Mouse (Mus musculus) lung, adult 18-20 months (tissue): ENCODE data around the gene Nckap5.

Experiments used
- DNase-seq, 2 experiments: peaks; one replicate each; pipeline ENCODE4 v3.0.0; 2022; ENCODE audit warnings: mixed read lengths in 2 of 2

Gene Nckap5

GRCm38 (mm10) chr1:126700063-126700977 lies 130.3 kb downstream of the Nckap5 start:
- DNase-seq = no peak

- DNase-seq = peak; percentile 32 to 57
Measured at GRCm38 (mm10) chr1:126693585-126693984, 137.0 kb downstream of the Nckap5 start.

- DNase-seq = no peak
Measured at GRCm38 (mm10) chr1:126688593-126688992, 142.0 kb downstream of the Nckap5 start.

- no peak for DNase-seq
Measured at GRCm38 (mm10) chr1:126686678-126687077, 143.9 kb downstream of the Nckap5 start.

GRCm38 (mm10) chr1:126683621-126684445 lies 146.8 kb downstream of the Nckap5 start:
- peak; percentile 51 to 63 for DNase-seq

- no peak for DNase-seq
Measured at GRCm38 (mm10) chr1:126681773-126682172, 148.8 kb downstream of the Nckap5 start.

- no peak for DNase-seq
Measured at GRCm38 (mm10) chr1:126679348-126679747, 151.3 kb downstream of the Nckap5 start.

- DNase-seq = no peak
Measured at GRCm38 (mm10) chr1:126677280-126677679, 153.3 kb downstream of the Nckap5 start.

GRCm38 (mm10) chr1:126676769-126677168 lies 153.8 kb downstream of the Nckap5 start:
- DNase-seq = no peak

GRCm38 (mm10) chr1:126675142-126675541 lies 155.5 kb downstream of the Nckap5 start:
- DNase-seq = peak; percentile 49 to 60

- DNase-seq = peak; percentile 33 to 70
Measured at GRCm38 (mm10) chr1:126673238-126673637, 157.4 kb downstream of the Nckap5 start.

GRCm38 (mm10) chr1:126670507-126670906 lies 160.1 kb downstream of the Nckap5 start:
- DNase-seq = no peak

- no peak for DNase-seq
Measured at GRCm38 (mm10) chr1:126660098-126660999, 170.2 kb downstream of the Nckap5 start.

- no peak for DNase-seq
Measured at GRCm38 (mm10) chr1:126658731-126659130, 171.9 kb downstream of the Nckap5 start.

GRCm38 (mm10) chr1:126656246-126656645 lies 174.4 kb downstream of the Nckap5 start:
- no peak for DNase-seq

- DNase-seq = no peak
Measured at GRCm38 (mm10) chr1:126652085-126652484, 178.5 kb downstream of the Nckap5 start.

GRCm38 (mm10) chr1:126650806-126651205 lies 179.8 kb downstream of the Nckap5 start:
- DNase-seq = no peak

GRCm38 (mm10) chr1:126642751-126643150 lies 187.8 kb downstream of the Nckap5 start:
- no peak for DNase-seq

- no peak for DNase-seq
Measured at GRCm38 (mm10) chr1:126639463-126639862, 191.1 kb downstream of the Nckap5 start.

GRCm38 (mm10) chr1:126637515-126637914 lies 193.1 kb downstream of the Nckap5 start:
- no peak for DNase-seq

GRCm38 (mm10) chr1:126626206-126626605 lies 204.4 kb downstream of the Nckap5 start:
- no peak for DNase-seq

- peak; percentile 57 to 76 for DNase-seq
Measured at GRCm38 (mm10) chr1:126622036-126622435, 208.6 kb downstream of the Nckap5 start.
